In genomic region chr5:115701215-115701614, GRCm38 (mm10) we compare ENCODE assay signal across 20 mouse cellular contexts.
"Had no signal": no experiment of that assay in that cellular context is flagged by ENCODE, and none has a peak within 500 bp of the region (broad histone marks: within the 10 kb centered on the region; RNA-seq: fewer than 3 reads in every experiment).

No protein-coding gene starts in this region.

- H3K27me3 ChIP-seq: lung, embryonic 15.5 days; midbrain, embryonic 12.5 days; neural tube, embryonic 13.5 days; neural tube, embryonic 15.5 days; stomach, embryonic 15.5 days had no signal

- H3K36me3 ChIP-seq: lung, embryonic 15.5 days; midbrain, embryonic 10.5 days; midbrain, embryonic 12.5 days; neural tube, embryonic 13.5 days; neural tube, embryonic 15.5 days; stomach, embryonic 15.5 days had no signal

- DNase-seq: lung, adult 2 months; lung, postnatal 14 days; lung, postnatal 36 days; midbrain, embryonic 14.5 days; retina, postnatal 1 day; right cerebral cortex, adult 18-20 months; thymus, adult 2 months; thymus, postnatal 36 days had no signal

- H3K4me1 ChIP-seq: lung, embryonic 15.5 days; midbrain, embryonic 12.5 days; neural tube, embryonic 13.5 days; stomach, embryonic 15.5 days had no signal

- ATAC-seq: lung, postnatal 0 days; midbrain, embryonic 16.5 days had no signal

- H3K4me2 ChIP-seq: lung, embryonic 15.5 days; midbrain, embryonic 12.5 days; neural tube, embryonic 13.5 days; neural tube, embryonic 15.5 days; stomach, embryonic 15.5 days had no signal

- H3K27ac ChIP-seq: liver, embryonic 14.5 days; lung, embryonic 15.5 days; macrophage; midbrain, embryonic 10.5 days; midbrain, embryonic 12.5 days; neural tube, embryonic 13.5 days; neural tube, embryonic 15.5 days; stomach, embryonic 15.5 days; stomach, postnatal 0 days had no signal

- H3K4me3 ChIP-seq: lung, embryonic 15.5 days; midbrain, embryonic 10.5 days; midbrain, embryonic 12.5 days; myocyte; neural tube, embryonic 13.5 days; neural tube, embryonic 15.5 days; stomach, embryonic 15.5 days had no signal

- H3K9me3 ChIP-seq: lung, embryonic 15.5 days; midbrain, embryonic 10.5 days; midbrain, embryonic 12.5 days; neural tube, embryonic 13.5 days; neural tube, embryonic 15.5 days; stomach, embryonic 15.5 days had no signal

- H3K9ac ChIP-seq: liver, embryonic 14.5 days; lung, embryonic 15.5 days; midbrain, embryonic 12.5 days; neural tube, embryonic 13.5 days; neural tube, embryonic 15.5 days; stomach, embryonic 15.5 days had no signal
